Mouse (Mus musculus): ENCODE measurements around the gene Draxin. TPM values are rescaled to one million over a fixed set of nuclear protein-coding genes. Genes with fewer than 3 reads are reported as not detected.
A peak's percentile ranks its signal among the peaks of the same experiment; 100 is the strongest.

Gene Draxin
- polyA plus RNA-seq, 1 experiment from 2014 or later = 20.4 TPM

GRCm38 (mm10) chr4:148107621-148108291 lies 22.7 kb downstream of the Draxin start:
- 71% methylated on average over 22 of the region's 22 CpGs for WGBS
- peak overlapping the region; percentile 36; the same call in 1 of the 2 replicates for H3K27ac ChIP-seq
- no peak overlapping the region for H3K4me3 ChIP-seq (replicated peaks)
- H3K4me1 ChIP-seq (replicated peaks) = 0 out of 2 replicates have a peak, but pooled peaks cover 6% of the 10 kb centered on the region
- H3K27me3 ChIP-seq = no peaks in the 10 kb centered on the region
- peak; percentile 59; the same call in 1 of the 2 replicates for ATAC-seq
- peak overlapping the region; percentile 21; the same call in 1 of the 2 replicates for H3K9ac ChIP-seq (replicated peaks)
- H3K36me3 ChIP-seq = peaks cover 71% of the 10 kb centered on the region
- H3K9me3 ChIP-seq = no peaks in the 10 kb centered on the region
- H3K4me2 ChIP-seq (replicated peaks) = no peak overlapping the region

GRCm38 (mm10) chr4:148104146-148104545 lies 26.4 kb downstream of the Draxin start:
- Histone ChIP-seq H3K27ac (no peak overlapping the region), H3K4me2 (replicated peaks) (no peak overlapping the region), H3K27me3 (no peaks in the 10 kb centered on the region), H3K4me1 (replicated peaks) (peaks cover 18% of the 10 kb centered on the region), H3K9me3 (no peaks in the 10 kb centered on the region), H3K9ac (replicated peaks) (no peak overlapping the region), H3K4me3 (replicated peaks) (no peak overlapping the region), H3K36me3 (peaks cover 58% of the 10 kb centered on the region)
- no peak for ATAC-seq
- WGBS = 87% methylated on average over 3 of the region's 3 CpGs

GRCm38 (mm10) chr4:148101801-148102527 lies 28.5 kb downstream of the Draxin start:
- H3K4me1 ChIP-seq (replicated peaks) = peaks cover 12% of the 10 kb centered on the region
- H3K4me3 ChIP-seq (replicated peaks) = no peak overlapping the region
- WGBS = 16% methylated on average over 29 of the region's 29 CpGs
- peak overlapping the region; percentile 43 for H3K4me2 ChIP-seq (replicated peaks)
- H3K27me3 ChIP-seq = no peaks in the 10 kb centered on the region
- no peaks in the 10 kb centered on the region for H3K9me3 ChIP-seq
- peak overlapping the region; percentile 24; the same call in 1 of the 2 replicates for H3K9ac ChIP-seq (replicated peaks)
- H3K36me3 ChIP-seq = peaks cover 36% of the 10 kb centered on the region
- H3K27ac ChIP-seq = peak overlapping the region; percentile 63
- ATAC-seq = peak; percentile 92

- Histone ChIP-seq H3K9me3 (no peaks in the 10 kb centered on the region), H3K27me3 (no peaks in the 10 kb centered on the region), H3K9ac (replicated peaks) (no peak overlapping the region), H3K36me3 (peaks cover 19% of the 10 kb centered on the region), H3K27ac (no peak overlapping the region), H3K4me3 (replicated peaks) (no peak overlapping the region), H3K4me2 (replicated peaks) (no peak overlapping the region), H3K4me1 (replicated peaks) (peaks cover 12% of the 10 kb centered on the region)
- no peak for ATAC-seq
- WGBS = 97% methylated on average over 3 of the region's 3 CpGs
These were observed 31.8 kb downstream of the Draxin start for GRCm38 (mm10) chr4:148098666-148099065.

DNA sequence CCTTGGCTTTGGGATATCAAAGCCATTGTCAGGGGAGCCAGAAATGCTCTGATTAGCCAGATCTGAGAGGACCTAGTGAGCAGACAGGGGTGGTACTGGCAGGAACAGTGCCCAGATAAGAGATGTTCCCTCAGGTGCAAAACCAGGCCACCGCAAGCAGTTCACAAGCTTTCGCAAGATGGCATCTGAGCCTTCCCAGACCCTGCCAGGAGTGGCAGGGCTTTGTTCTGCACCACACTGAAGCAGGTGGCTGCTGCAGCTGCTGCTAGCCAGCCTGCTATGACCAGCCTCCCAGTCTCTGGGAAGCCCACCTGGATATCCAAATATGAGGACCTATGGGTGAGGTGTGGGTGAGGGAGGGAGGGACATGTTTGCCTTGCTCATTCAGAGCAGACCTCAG lies 32.6 kb downstream of the Draxin start:
- WGBS = 90% methylated on average over 2 of the region's 2 CpGs
- H3K27ac ChIP-seq = peak overlapping the region; percentile 53

GRCm38 (mm10) chr4:148095081-148095480 lies 35.4 kb downstream of the Draxin start:
- Histone ChIP-seq H3K4me3 (replicated peaks) (no peak overlapping the region), H3K9ac (replicated peaks) (no peak overlapping the region), H3K4me2 (replicated peaks) (no peak overlapping the region), H3K36me3 (peaks cover 4% of the 10 kb centered on the region; the same call in 1 of the 2 replicates), H3K4me1 (replicated peaks) (no peaks in the 10 kb centered on the region), H3K27me3 (no peaks in the 10 kb centered on the region), H3K27ac (no peak overlapping the region), H3K9me3 (no peaks in the 10 kb centered on the region)
- WGBS = 78% methylated on average over 4 of the region's 4 CpGs
- no peak for ATAC-seq

More for the DNA sequence above, 32.6 kb downstream of the Draxin start:
- no peaks in the 10 kb centered on the region for H3K27me3 ChIP-seq
- no peaks in the 10 kb centered on the region for H3K9me3 ChIP-seq
- H3K9ac ChIP-seq (replicated peaks) = 0 out of 2 replicates have a peak overlapping the region, but pooled peaks have one; percentile 28
- peaks cover 12% of the 10 kb centered on the region for H3K4me1 ChIP-seq (replicated peaks)
- no peak for ATAC-seq
- no peak overlapping the region for H3K4me2 ChIP-seq (replicated peaks)
- H3K4me3 ChIP-seq (replicated peaks) = no peak overlapping the region
- peaks cover 19% of the 10 kb centered on the region for H3K36me3 ChIP-seq

DNA sequence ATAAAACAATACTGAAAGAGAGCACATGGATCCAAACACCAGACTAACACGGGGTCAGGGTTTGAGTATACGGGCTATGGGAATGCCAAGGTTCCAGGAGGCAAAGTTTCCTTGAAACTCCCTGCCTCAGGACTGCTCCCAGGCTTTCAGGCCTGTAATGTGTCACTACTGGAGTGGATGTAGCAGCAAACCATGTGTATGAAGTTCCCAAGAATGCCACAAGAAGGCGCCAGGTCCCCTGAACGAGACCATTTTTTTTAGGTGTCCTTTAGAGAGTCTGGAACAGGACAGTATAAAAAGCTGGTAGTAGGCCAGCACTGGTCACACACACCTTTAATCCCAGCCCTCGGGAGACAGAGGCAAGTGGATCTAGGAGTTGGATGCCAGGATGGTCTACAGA lies 36.3 kb downstream of the Draxin start:
- Histone ChIP-seq H3K4me2 (replicated peaks) (no peak overlapping the region), H3K27ac (no peak overlapping the region), H3K4me3 (replicated peaks) (no peak overlapping the region), H3K9me3 (no peaks in the 10 kb centered on the region), H3K4me1 (replicated peaks) (peaks cover 2% of the 10 kb centered on the region), H3K36me3 (no peaks in the 10 kb centered on the region), H3K9ac (replicated peaks) (no peak overlapping the region), H3K27me3 (no peaks in the 10 kb centered on the region)
- 82% methylated on average over 5 of the region's 5 CpGs for WGBS
- ATAC-seq = no peak

GRCm38 (mm10) chr4:148092551-148093271 lies 37.8 kb downstream of the Draxin start:
- Histone ChIP-seq H3K4me1 (replicated peaks) (peaks cover 17% of the 10 kb centered on the region), H3K9me3 (no peaks in the 10 kb centered on the region), H3K4me2 (replicated peaks) (no peak overlapping the region), H3K4me3 (replicated peaks) (no peak overlapping the region), H3K27ac (no peak overlapping the region), H3K36me3 (no peaks in the 10 kb centered on the region), H3K27me3 (no peaks in the 10 kb centered on the region), H3K9ac (replicated peaks) (no peak overlapping the region)
- WGBS = 89% methylated on average over 11 of the region's 11 CpGs
- ATAC-seq = no peak

- WGBS = 89% methylated on average over 1 of the region's 1 CpGs
- no peak overlapping the region for H3K27ac ChIP-seq
- no peak overlapping the region for H3K4me3 ChIP-seq (replicated peaks)
- no peaks in the 10 kb centered on the region for H3K27me3 ChIP-seq
- no peak overlapping the region for H3K9ac ChIP-seq (replicated peaks)
- H3K9me3 ChIP-seq = no peaks in the 10 kb centered on the region
- no peak overlapping the region for H3K4me2 ChIP-seq (replicated peaks)
- ATAC-seq = no peak
- no peaks in the 10 kb centered on the region for H3K36me3 ChIP-seq
- H3K4me1 ChIP-seq (replicated peaks) = peaks cover 27% of the 10 kb centered on the region
These were observed 39.3 kb downstream of the Draxin start for GRCm38 (mm10) chr4:148091181-148091580.

DNA sequence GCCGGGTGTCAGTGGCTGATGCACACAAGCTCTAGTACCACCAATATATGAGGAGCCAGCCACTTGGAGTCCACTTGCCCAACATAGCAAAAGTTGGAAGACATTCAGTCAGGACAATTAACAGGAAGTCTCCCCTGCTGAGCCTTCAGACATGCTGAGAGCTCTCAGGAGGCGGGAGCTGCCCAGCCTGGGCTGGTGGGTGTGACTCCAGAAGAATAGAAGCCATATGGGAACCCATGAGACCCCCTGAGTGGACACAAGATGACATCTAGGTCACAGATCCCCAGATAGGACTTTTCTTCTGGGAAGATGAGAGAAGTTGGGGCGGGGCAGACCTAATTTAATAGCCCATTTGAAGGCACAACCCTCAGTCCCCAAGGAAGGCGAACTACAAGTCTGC lies 41.3 kb downstream of the Draxin start:
- ATAC-seq = no peak
- 67% methylated on average over 4 of the region's 4 CpGs for WGBS
- no peak overlapping the region for H3K27ac ChIP-seq
- no peaks in the 10 kb centered on the region for H3K36me3 ChIP-seq
- no peak overlapping the region for H3K4me2 ChIP-seq (replicated peaks)
- H3K9me3 ChIP-seq = no peaks in the 10 kb centered on the region
- H3K27me3 ChIP-seq = no peaks in the 10 kb centered on the region
- H3K4me1 ChIP-seq (replicated peaks) = peaks cover 37% of the 10 kb centered on the region
- H3K9ac ChIP-seq (replicated peaks) = no peak overlapping the region
- H3K4me3 ChIP-seq (replicated peaks) = no peak overlapping the region

GRCm38 (mm10) chr4:148087907-148088527 lies 42.5 kb downstream of the Draxin start, which contains the start of gene Agtrap:
Agtrap (minus strand) TSS chr4:148088031.
- peak; percentile 93 for ATAC-seq
- WGBS = 3% methylated on average over 34 of the region's 34 CpGs
- H3K4me2 ChIP-seq (replicated peaks) = peak within 1 kb of the TSS; percentile 76
- peak within 1 kb of the TSS; percentile 74 for H3K9ac ChIP-seq (replicated peaks)
- no peaks in the 10 kb centered on the region for H3K9me3 ChIP-seq
- H3K4me3 ChIP-seq (replicated peaks) = peak within 1 kb of the TSS; percentile 54
- H3K4me1 ChIP-seq (replicated peaks) = peaks cover 45% of the 10 kb centered on the region
- no peaks in the 10 kb centered on the region for H3K36me3 ChIP-seq
- peak within 1 kb of the TSS; percentile 73 for H3K27ac ChIP-seq
- no peaks in the 10 kb centered on the region for H3K27me3 ChIP-seq
